Mouse (Mus musculus) kidney, embryonic 16.5 days (tissue): ENCODE data around the gene Tsr3. TPM values are rescaled to one million over a fixed set of nuclear protein-coding genes. Genes with fewer than 3 reads are reported as not detected.
"Not testable (repeated sequence)": the region's sequence is repeated elsewhere in the genome, so short reads cannot be mapped to it uniquely, and the experiment has no call there.

Experiments
- ATAC-seq: fragments of 200-750 bp; cut with Nextera tagmentation; 2 replicates; pipeline ENCODE4 v1.8.0; 2017; ENCODE audit warnings: moderate TSS enrichment; ENCODE audit not compliant: low FRiP score, low TSS enrichment
- H3K27ac ChIP-seq: fragments of 300-500 bp; sonication (generic); 2 replicates; pipeline ENCODE4 v1.5.1; 2014; ENCODE audit warnings: low read length
- H3K27me3 ChIP-seq: fragments of 300-500 bp; sonication (generic); 2 replicates; pipeline ENCODE4 v1.6.1; 2014; ENCODE audit warnings: low read length, control low read depth, mixed read lengths; ENCODE audit not compliant: insufficient read depth
- H3K36me3 ChIP-seq: fragments of 300-500 bp; sonication (generic); 2 replicates; pipeline ENCODE4 v1.6.1; 2014; ENCODE audit warnings: low read length, control low read depth, mixed read lengths; ENCODE audit not compliant: insufficient read depth
- H3K4me1 ChIP-seq: fragments of 300-500 bp; sonication (generic); 2 replicates; pipeline ENCODE4 v1.6.1; 2014; ENCODE audit warnings: low read length, control low read depth, mixed read lengths; ENCODE audit not compliant: insufficient read depth
- H3K4me2 ChIP-seq: fragments of 300-500 bp; sonication (generic); replicated peaks from 2 replicates; pipeline ENCODE4 v1.6.1; 2014; ENCODE audit warnings: low read depth, low read length
- H3K4me3 ChIP-seq: fragments of 300-500 bp; sonication (generic); 2 replicates; pipeline ENCODE4 v1.5.1; 2014; ENCODE audit warnings: mild to moderate bottlenecking, low read length
- H3K9ac ChIP-seq: fragments of 300-500 bp; sonication (generic); replicated peaks from 2 replicates; pipeline ENCODE4 v1.6.1; 2014; ENCODE audit warnings: low read length
- H3K9me3 ChIP-seq: fragments of 300-500 bp; sonication (generic); 2 replicates; pipeline ENCODE4 v1.6.1; 2016; ENCODE audit warnings: low read length, control low read depth
- WGBS: fragments of 180-500 bp; shearing (Covaris S2); extraction: QIAGEN DNeasy Blood & Tissue Kit; methylation state at CpG from one replicate; pipeline ENCODE4 v1.1.7; 2014; 5-methylcytosine and 5-hydroxymethylcytosine counted together
- polyA plus RNA-seq: library from polyadenylated mRNA; unstranded; fragments of >200 nt; fragmentation: Nextera tagmentation; extraction: Ambion mirVana; gene quantifications from 2 replicates; pipeline ENCODE4 v1.2.1, GENCODE M21; 2015

Gene Tsr3
- polyA plus RNA-seq, 1 experiment from 2014 or later: 51.6 TPM

- H3K36me3 ChIP-seq: peaks cover 16% of the 10 kb centered on the region; the same call in 1 of the 2 replicates
- peak overlapping the region; percentile 79 for H3K4me2 ChIP-seq
- WGBS: under 1% methylated on average over 20 of the region's 30 CpGs
- H3K9ac ChIP-seq: peak overlapping the region; percentile 63
- peak overlapping the region; percentile 39; the same call in 1 of the 2 replicates for H3K27ac ChIP-seq
- peak; percentile 89 for ATAC-seq
- no peaks in the 10 kb centered on the region for H3K27me3 ChIP-seq
- peak overlapping the region; percentile 52 for H3K4me3 ChIP-seq
- H3K4me1 ChIP-seq: peaks cover 9% of the 10 kb centered on the region
- no peaks in the 10 kb centered on the region for H3K9me3 ChIP-seq
These were observed 18.0 kb upstream of the Tsr3 start for GRCm38 (mm10) chr17:25221821-25222503.

DNA sequence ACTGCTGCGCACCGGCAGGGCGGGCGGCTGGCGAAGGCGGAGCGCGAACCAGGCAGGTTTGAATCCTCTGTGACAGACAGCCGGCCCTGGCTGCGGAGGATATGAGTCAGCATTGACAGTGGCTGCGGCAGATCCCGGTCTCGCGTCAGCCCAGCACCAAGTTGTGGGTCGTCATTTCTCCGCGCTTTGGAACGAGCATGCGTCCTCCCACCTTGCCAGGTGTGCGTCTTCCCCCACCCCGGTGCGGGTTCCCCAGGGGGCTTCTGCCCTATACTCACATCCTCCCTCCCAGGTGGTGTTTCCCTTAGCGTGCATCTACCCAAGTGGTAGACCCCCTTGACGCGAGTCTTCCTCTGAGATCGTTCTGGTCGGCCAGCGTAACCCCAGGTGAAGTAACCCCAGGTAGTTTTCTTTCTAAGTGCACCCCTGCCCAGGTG, 17.4 kb upstream of the Tsr3 start:
- Histone ChIP-seq H3K4me3 (peak overlapping the region; percentile 52), H3K36me3 (peaks cover 14% of the 10 kb centered on the region; the same call in 1 of the 2 replicates), H3K4me2 (peak overlapping the region; percentile 79)
- H3K27ac ChIP-seq, H3K9ac ChIP-seq, H3K27me3 ChIP-seq, H3K4me1 ChIP-seq, H3K9me3 ChIP-seq: not testable (repeated sequence)
- 17% methylated on average over 14 of the region's 28 CpGs for WGBS
- ATAC-seq: peak; percentile 86

GRCm38 (mm10) chr17:25222951-25223601, 16.9 kb upstream of the Tsr3 start:
- Histone ChIP-seq H3K36me3 (peaks cover 12% of the 10 kb centered on the region; the same call in 1 of the 2 replicates), H3K9ac (no peak overlapping the region), H3K27me3 (no peaks in the 10 kb centered on the region), H3K9me3 (no peaks in the 10 kb centered on the region), H3K4me3 (peak overlapping the region; percentile 32), H3K27ac (no peak overlapping the region), H3K4me2 (peak overlapping the region; percentile 79), H3K4me1 (peaks cover 9% of the 10 kb centered on the region)
- no peak for ATAC-seq
- WGBS: 56% methylated on average over 6 of the region's 6 CpGs

DNA sequence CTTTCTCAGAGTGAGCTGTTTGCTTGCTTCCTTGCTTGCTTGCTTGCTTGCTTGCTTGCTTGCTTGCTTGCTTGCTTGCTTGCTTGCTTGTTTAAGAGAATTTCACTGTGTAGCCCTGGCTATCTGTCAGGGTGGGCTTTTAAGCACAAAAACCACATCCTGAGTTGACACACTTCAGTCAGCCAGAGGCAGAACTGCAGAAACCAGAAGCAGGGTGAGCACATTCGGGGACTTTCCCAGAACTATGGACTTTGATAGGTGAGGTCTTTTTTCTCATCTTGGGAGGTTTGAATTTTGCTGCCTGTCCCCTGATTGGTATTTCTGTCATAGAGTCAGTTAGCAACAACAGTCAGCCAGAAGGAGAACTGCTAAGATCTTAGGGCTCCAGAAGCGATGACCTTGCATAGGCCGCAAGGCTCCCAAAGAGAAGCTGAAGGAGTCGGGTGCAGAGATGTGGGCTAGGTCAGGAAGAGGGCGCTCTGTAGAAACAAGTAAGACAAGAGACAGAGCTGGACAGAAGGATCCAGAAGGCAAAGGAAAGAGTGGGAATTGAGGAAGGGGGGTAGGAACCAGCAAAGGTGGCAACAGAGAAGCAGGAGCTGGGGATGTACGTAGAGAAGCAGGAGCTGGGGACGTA, 15.3 kb upstream of the Tsr3 start:
- no peak for ATAC-seq
- Histone ChIP-seq H3K4me1 (peaks cover 9% of the 10 kb centered on the region), H3K27me3 (no peaks in the 10 kb centered on the region), H3K9me3 (no peaks in the 10 kb centered on the region), H3K4me3 (no peak overlapping the region), H3K9ac (no peak overlapping the region), H3K27ac (no peak overlapping the region), H3K36me3 (peaks cover 14% of the 10 kb centered on the region; the same call in 1 of the 2 replicates), H3K4me2 (no peak overlapping the region)
- WGBS: 89% methylated on average over 7 of the region's 7 CpGs

DNA sequence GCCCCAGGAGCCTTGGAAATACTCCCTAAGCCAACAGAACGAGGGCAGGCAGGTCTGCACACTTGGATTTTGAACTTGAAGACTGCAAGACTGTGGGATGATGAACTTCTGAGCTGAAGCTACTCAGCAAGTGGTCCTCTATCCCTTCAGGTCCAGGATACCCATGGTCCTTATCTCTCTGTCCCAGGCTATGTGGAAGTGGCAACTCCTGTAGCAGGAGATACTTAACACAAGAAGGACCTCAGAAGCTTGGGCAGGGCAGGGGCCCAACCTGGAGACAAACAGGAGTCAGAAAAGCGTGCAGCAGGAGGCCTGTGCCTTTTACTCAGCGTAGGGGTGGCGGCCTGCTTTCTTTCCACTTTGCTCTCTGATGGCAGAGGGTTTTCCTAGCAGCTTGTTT, 14.3 kb upstream of the Tsr3 start:
- peaks cover 9% of the 10 kb centered on the region for H3K4me1 ChIP-seq
- no peak overlapping the region for H3K27ac ChIP-seq
- ATAC-seq: no peak
- H3K9me3 ChIP-seq: no peaks in the 10 kb centered on the region
- no peaks in the 10 kb centered on the region for H3K27me3 ChIP-seq
- H3K4me2 ChIP-seq: no peak overlapping the region
- H3K4me3 ChIP-seq: no peak overlapping the region
- 94% methylated on average over 4 of the region's 4 CpGs for WGBS
- peaks cover 18% of the 10 kb centered on the region for H3K36me3 ChIP-seq
- no peak overlapping the region for H3K9ac ChIP-seq

DNA sequence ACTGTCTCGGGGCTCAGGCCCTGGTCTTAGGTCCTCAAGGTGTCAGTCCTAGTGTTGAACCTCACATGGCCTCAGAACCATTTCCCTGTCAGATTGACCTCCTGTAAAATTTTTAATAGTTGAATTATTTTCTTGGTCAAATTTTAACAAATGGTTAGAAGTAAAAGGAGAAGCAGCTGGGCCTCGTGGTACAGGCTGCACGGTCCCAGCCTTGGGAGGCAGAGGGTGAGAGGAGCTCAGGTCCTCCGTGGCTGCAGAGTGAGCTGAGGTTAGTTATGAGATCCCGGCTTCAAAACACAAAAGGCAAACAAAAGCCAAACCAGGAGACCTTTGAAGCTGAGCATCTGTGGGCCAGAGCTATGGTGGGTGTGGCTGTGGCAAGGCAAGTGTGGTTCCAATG, 12.0 kb upstream of the Tsr3 start:
- Histone ChIP-seq H3K4me2 (no peak overlapping the region), H3K9ac (no peak overlapping the region), H3K4me1 (no peaks in the 10 kb centered on the region), H3K9me3 (no peaks in the 10 kb centered on the region), H3K36me3 (peaks cover 26% of the 10 kb centered on the region), H3K4me3 (no peak overlapping the region), H3K27me3 (no peaks in the 10 kb centered on the region), H3K27ac (no peak overlapping the region)
- ATAC-seq: no peak
- 88% methylated on average over 5 of the region's 5 CpGs for WGBS

- H3K27me3 ChIP-seq, H3K27ac ChIP-seq, H3K9ac ChIP-seq, H3K4me3 ChIP-seq, H3K4me1 ChIP-seq, H3K4me2 ChIP-seq, H3K9me3 ChIP-seq: not testable (repeated sequence)
- WGBS: 75% methylated on average over 13 of the region's 17 CpGs
- peaks cover 34% of the 10 kb centered on the region for H3K36me3 ChIP-seq
- 0 out of 2 replicates have a peak, but pooled peaks have one; percentile 52 for ATAC-seq
These were observed 9.8 kb upstream of the Tsr3 start for GRCm38 (mm10) chr17:25230014-25230655.

DNA sequence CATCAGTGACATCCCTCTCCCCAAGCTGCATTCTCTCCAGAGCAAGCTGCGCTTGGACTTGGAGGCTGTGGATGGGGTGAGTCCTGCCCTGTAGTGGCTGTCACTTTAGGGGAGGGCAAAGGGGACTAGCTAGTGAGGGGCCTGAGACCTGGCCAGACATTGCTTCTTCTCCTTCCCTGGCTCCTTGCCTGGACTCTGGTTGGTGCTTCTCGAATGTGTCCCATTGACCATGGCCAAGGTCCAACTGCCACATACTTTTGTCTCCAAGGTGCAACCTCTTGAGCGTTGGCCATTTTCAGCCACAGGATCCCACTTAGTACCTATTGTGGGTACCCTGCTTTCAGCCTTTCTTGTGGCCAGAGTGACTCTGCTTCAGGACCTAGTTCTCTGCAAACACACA, 9.3 kb upstream of the Tsr3 start:
- Histone ChIP-seq H3K36me3 (peaks cover 37% of the 10 kb centered on the region), H3K4me3 (no peak overlapping the region), H3K4me2 (no peak overlapping the region), H3K9ac (no peak overlapping the region), H3K27me3 (no peaks in the 10 kb centered on the region), H3K27ac (no peak overlapping the region), H3K4me1 (no peaks in the 10 kb centered on the region), H3K9me3 (no peaks in the 10 kb centered on the region)
- WGBS: 91% methylated on average over 3 of the region's 3 CpGs
- no peak for ATAC-seq

DNA sequence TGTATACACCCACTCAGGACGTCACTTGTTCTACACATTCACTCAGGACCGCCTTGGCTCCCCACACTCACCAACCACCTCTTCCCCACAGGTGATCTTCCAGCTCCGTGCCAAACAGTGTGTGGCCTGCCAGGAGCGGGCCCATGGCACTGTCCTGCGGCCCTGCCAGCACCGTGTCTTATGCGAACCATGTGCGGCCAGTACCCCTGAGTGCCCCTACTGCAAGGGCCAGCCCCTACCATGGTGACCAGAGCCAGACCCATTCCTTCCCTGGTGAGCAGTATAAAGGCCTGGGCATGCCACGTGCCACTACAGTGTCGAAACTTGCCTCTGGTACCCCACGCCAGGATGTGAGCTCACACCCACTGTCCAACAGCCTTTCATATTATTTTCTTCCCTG, 8.3 kb upstream of the Tsr3 start:
- ATAC-seq, H3K27me3 ChIP-seq, H3K9me3 ChIP-seq, H3K4me3 ChIP-seq, H3K4me1 ChIP-seq, H3K9ac ChIP-seq, H3K27ac ChIP-seq, H3K4me2 ChIP-seq: not testable (repeated sequence)
- WGBS: 91% methylated on average over 4 of the region's 11 CpGs
- peaks cover 33% of the 10 kb centered on the region for H3K36me3 ChIP-seq
